Mouse (Mus musculus) testis, postnatal 14 days (tissue): Measurements from ENCODE around the gene Fam111a.

Experiments
- DNase-seq: peaks from one replicate; pipeline ENCODE4 v3.0.0; 2021; ENCODE audit warnings: low spot score

The Fam111a gene

GRCm38 (mm10) chr19:12564197-12564596, 18.7 kb downstream of the Fam111a start:
- no peak for DNase-seq

- DNase-seq = no peak
Measured at GRCm38 (mm10) chr19:12567011-12567410, 21.5 kb downstream of the Fam111a start.

- no peak for DNase-seq
Measured at GRCm38 (mm10) chr19:12570866-12571265, 25.3 kb downstream of the Fam111a start.

GRCm38 (mm10) chr19:12571687-12572086, 26.1 kb downstream of the Fam111a start:
- DNase-seq = no peak

- no peak for DNase-seq
Measured at GRCm38 (mm10) chr19:12572614-12573265, 27.2 kb downstream of the Fam111a start.

GRCm38 (mm10) chr19:12573266-12574011, 27.9 kb downstream of the Fam111a start:
- peak; percentile 82 for DNase-seq

GRCm38 (mm10) chr19:12574012-12574407, 28.5 kb downstream of the Fam111a start:
- DNase-seq = no peak

GRCm38 (mm10) chr19:12575107-12575506, 29.6 kb downstream of the Fam111a start:
- DNase-seq = no peak

GRCm38 (mm10) chr19:12575514-12575913, 30.0 kb downstream of the Fam111a start:
- DNase-seq = no peak

- no peak for DNase-seq
Measured at GRCm38 (mm10) chr19:12576639-12577038, 31.1 kb downstream of the Fam111a start.

- DNase-seq = no peak
Measured at GRCm38 (mm10) chr19:12585310-12585709, 39.8 kb downstream of the Fam111a start.

- DNase-seq = peak; percentile 10
Measured at GRCm38 (mm10) chr19:12591908-12592307, 46.4 kb downstream of the Fam111a start.

- no peak for DNase-seq
Measured at GRCm38 (mm10) chr19:12595135-12595529, 49.6 kb downstream of the Fam111a start.

- peak; percentile 29 for DNase-seq
Measured at GRCm38 (mm10) chr19:12595530-12596289, 50.2 kb downstream of the Fam111a start.

- no peak for DNase-seq
Measured at GRCm38 (mm10) chr19:12596290-12597072, 50.9 kb downstream of the Fam111a start.

GRCm38 (mm10) chr19:12597073-12597405, 51.5 kb downstream of the Fam111a start:
- DNase-seq = no peak

GRCm38 (mm10) chr19:12598674-12599073, 53.1 kb downstream of the Fam111a start:
- DNase-seq = no peak

GRCm38 (mm10) chr19:12599674-12600073, 54.1 kb downstream of the Fam111a start, which contains the start of gene Gm4952:
Gene Gm4952, plus strand, starts transcription at chr19:12599974.
- DNase-seq = no peak

GRCm38 (mm10) chr19:12600684-12601480, 55.3 kb downstream of the Fam111a start:
- no peak for DNase-seq

GRCm38 (mm10) chr19:12608336-12608735, 62.8 kb downstream of the Fam111a start:
- DNase-seq = no peak

GRCm38 (mm10) chr19:12613646-12614045, 68.1 kb downstream of the Fam111a start:
- DNase-seq = no peak
